Mouse (Mus musculus): Measurements from ENCODE around the gene Supt6. TPM values are rescaled to one million over a fixed set of nuclear protein-coding genes. Genes with fewer than 3 reads are reported as not detected.
A peak's percentile ranks its signal among the peaks of the same experiment; 100 is the strongest.
"Not testable (repeated sequence)": the region's sequence is repeated elsewhere in the genome, so short reads cannot be mapped to it uniquely, and the experiment has no call there.

Supt6 gene
- polyA plus RNA-seq, 1 experiment = 26.5 TPM

- Histone ChIP-seq H3K4me1 (ENCODE audit: control insufficient read depth, insufficient read depth, low read length) (no peaks in the 10 kb centered on the region), H3K4me3 (replicated peaks; ENCODE audit: extremely low read depth, low read depth, low read length) (no peak overlapping the region)
- 79% methylated on average over 6 of the region's 6 CpGs for WGBS
- no peak for DNase-seq
- TF ChIP-seq CTCF (IDR thresholded peaks at IDR 0.05; ENCODE audit: insufficient read depth, low read length) (no peak), POLR2A (IDR thresholded peaks at IDR 0.05; ENCODE audit: borderline replicate concordance, extremely low read depth, low read depth, low read length) (no peak)
These were observed 41.5 kb downstream of the Supt6 start for GRCm38 (mm10) chr11:78204287-78204686.

- no peak for DNase-seq
- H3K4me3 ChIP-seq (replicated peaks; ENCODE audit: extremely low read depth, low read depth, low read length) = no peak overlapping the region
- TF ChIP-seq POLR2A (IDR thresholded peaks at IDR 0.05; ENCODE audit: borderline replicate concordance, extremely low read depth, low read depth, low read length) = no peak
- TF ChIP-seq CTCF (IDR thresholded peaks at IDR 0.05; ENCODE audit: insufficient read depth, low read length) = no peak
- WGBS = 91% methylated on average over 3 of the region's 3 CpGs
- no peaks in the 10 kb centered on the region for H3K4me1 ChIP-seq (ENCODE audit: control insufficient read depth, insufficient read depth, low read length)
These were observed 43.4 kb downstream of the Supt6 start for GRCm38 (mm10) chr11:78202372-78202771.

- no peaks in the 10 kb centered on the region for H3K4me1 ChIP-seq (ENCODE audit: control insufficient read depth, insufficient read depth, low read length)
- no peak for DNase-seq
- no peak for TF ChIP-seq POLR2A (IDR thresholded peaks at IDR 0.05; ENCODE audit: borderline replicate concordance, extremely low read depth, low read depth, low read length)
- no peak for TF ChIP-seq CTCF (IDR thresholded peaks at IDR 0.05; ENCODE audit: insufficient read depth, low read length)
- 60% methylated on average over 23 of the region's 23 CpGs for WGBS
- H3K4me3 ChIP-seq (replicated peaks; ENCODE audit: extremely low read depth, low read depth, low read length) = peak overlapping the region; percentile 70
These were observed 50.5 kb downstream of the Supt6 start for GRCm38 (mm10) chr11:78195101-78195863.

GRCm38 (mm10) chr11:78194411-78195100 is 51.2 kb downstream of the Supt6 start:
- WGBS = 3% methylated on average over 30 of the region's 30 CpGs
- peak; percentile 63; the same call in 1 of the 2 replicates for TF ChIP-seq POLR2A (IDR thresholded peaks at IDR 0.05; ENCODE audit: borderline replicate concordance, extremely low read depth, low read depth, low read length)
- no peak for TF ChIP-seq CTCF (IDR thresholded peaks at IDR 0.05; ENCODE audit: insufficient read depth, low read length)

GRCm38 (mm10) chr11:78193113-78193512 is 52.7 kb downstream of the Supt6 start, which contains the start of gene Proca1:
Proca1 (plus strand) TSS chr11:78193392.
- 34% methylated on average over 1 of the region's 1 CpGs for WGBS
- no peak for TF ChIP-seq CTCF (IDR thresholded peaks at IDR 0.05; ENCODE audit: insufficient read depth, low read length)
- TF ChIP-seq POLR2A (IDR thresholded peaks at IDR 0.05; ENCODE audit: borderline replicate concordance, extremely low read depth, low read depth, low read length) = no peak

More at GRCm38 (mm10) chr11:78194411-78195100, 51.2 kb downstream of the Supt6 start:
- peak; percentile 86 for DNase-seq
- peak overlapping the region; percentile 70 for H3K4me3 ChIP-seq (replicated peaks; ENCODE audit: extremely low read depth, low read depth, low read length)
- no peaks in the 10 kb centered on the region for H3K4me1 ChIP-seq (ENCODE audit: control insufficient read depth, insufficient read depth, low read length)

GRCm38 (mm10) chr11:78190041-78190440 is 55.7 kb downstream of the Supt6 start:
- no peak for DNase-seq
- TF ChIP-seq CTCF (IDR thresholded peaks at IDR 0.05; ENCODE audit: insufficient read depth, low read length) (no peak), POLR2A (IDR thresholded peaks at IDR 0.05; ENCODE audit: borderline replicate concordance, extremely low read depth, low read depth, low read length) (no peak)
- 58% methylated on average over 6 of the region's 6 CpGs for WGBS
- H3K4me3 ChIP-seq (replicated peaks; ENCODE audit: extremely low read depth, low read depth, low read length) = no peak overlapping the region
- no peaks in the 10 kb centered on the region for H3K4me1 ChIP-seq (ENCODE audit: control insufficient read depth, insufficient read depth, low read length)

More at GRCm38 (mm10) chr11:78193113-78193512, 52.7 kb downstream of the Supt6 start, which contains the start of gene Proca1:
- H3K4me1 ChIP-seq (ENCODE audit: control insufficient read depth, insufficient read depth, low read length) = no peaks in the 10 kb centered on the region
- DNase-seq = no peak
- peak within 1 kb of the TSS; percentile 70 for H3K4me3 ChIP-seq (replicated peaks; ENCODE audit: extremely low read depth, low read depth, low read length)

GRCm38 (mm10) chr11:78189234-78190040 is 56.4 kb downstream of the Supt6 start:
- TF ChIP-seq CTCF (IDR thresholded peaks at IDR 0.05; ENCODE audit: insufficient read depth, low read length) (no peak), POLR2A (IDR thresholded peaks at IDR 0.05; ENCODE audit: borderline replicate concordance, extremely low read depth, low read depth, low read length) (peak; percentile 45; the same call in 1 of the 2 replicates)
- WGBS = 2% methylated on average over 42 of the region's 42 CpGs
- DNase-seq = peak; percentile 65
- Histone ChIP-seq H3K4me3 (replicated peaks; ENCODE audit: extremely low read depth, low read depth, low read length) (peak overlapping the region; percentile 60), H3K4me1 (ENCODE audit: control insufficient read depth, insufficient read depth, low read length) (no peaks in the 10 kb centered on the region)

GRCm38 (mm10) chr11:78188331-78189233 is 57.2 kb downstream of the Supt6 start, which contains the start of gene Rab34:
Rab34 (plus strand) TSS chr11:78188430.
- Histone ChIP-seq H3K4me3 (replicated peaks; ENCODE audit: extremely low read depth, low read depth, low read length) (peak within 1 kb of the TSS; percentile 60), H3K4me1 (ENCODE audit: control insufficient read depth, insufficient read depth, low read length) (no peaks in the 10 kb centered on the region)
- DNase-seq = peak; percentile 59
- under 1% methylated on average over 80 of the region's 80 CpGs for WGBS
- no peak for TF ChIP-seq CTCF (IDR thresholded peaks at IDR 0.05; ENCODE audit: insufficient read depth, low read length)
- TF ChIP-seq POLR2A (IDR thresholded peaks at IDR 0.05; ENCODE audit: borderline replicate concordance, extremely low read depth, low read depth, low read length) = peak; percentile 57; the same call in 1 of the 2 replicates

- not testable (repeated sequence) for DNase-seq; H3K4me3 ChIP-seq (replicated peaks; ENCODE audit: extremely low read depth, low read depth, low read length); H3K4me1 ChIP-seq (ENCODE audit: control insufficient read depth, insufficient read depth, low read length)
- 93% methylated on average over 6 of the region's 6 CpGs for WGBS
These were observed 61.1 kb downstream of the Supt6 start for GRCm38 (mm10) chr11:78184702-78185101.

Measured in lung, adult 2 months (tissue).